Mouse (Mus musculus) embryonic fibroblast, embryonic 13.5 days (primary cell): ENCODE measurements at regions not wholly inside any gene's neighbourhood (a gene's known extent, or its start where the extent isn't known, plus 50 kb on each side); places are given as distances from the start of the nearest gene placed in this dataset.

Experiments
- H3K27ac ChIP-seq: 2 replicates; pipeline ENCODE4 v1.5.1; 2012; ENCODE audit warnings: low read length, control low read depth, inconsistent platforms; ENCODE audit not compliant: insufficient read depth
- H3K4me1 ChIP-seq: 2 replicates; pipeline ENCODE4 v1.6.1; 2011; ENCODE audit warnings: low read length; ENCODE audit not compliant: control insufficient read depth, insufficient read depth
- H3K4me3 ChIP-seq: 2 replicates; pipeline ENCODE4 v1.5.1; 2011; ENCODE audit warnings: mild to moderate bottlenecking, control low read depth, low read length; ENCODE audit not compliant: insufficient read depth
- CTCF ChIP-seq: IDR thresholded peaks from 2 replicates; pipeline ENCODE4 v1.5.1; 2011; ENCODE audit warnings: mild to moderate bottlenecking, control low read depth, low read length, moderate library complexity, borderline replicate concordance; ENCODE audit not compliant: insufficient read depth
- POLR2A ChIP-seq: IDR thresholded peaks from 2 replicates; pipeline ENCODE4 v1.6.1; 2011; ENCODE audit warnings: low read depth, mild to moderate bottlenecking, control low read depth, low read length, moderate library complexity

DNA sequence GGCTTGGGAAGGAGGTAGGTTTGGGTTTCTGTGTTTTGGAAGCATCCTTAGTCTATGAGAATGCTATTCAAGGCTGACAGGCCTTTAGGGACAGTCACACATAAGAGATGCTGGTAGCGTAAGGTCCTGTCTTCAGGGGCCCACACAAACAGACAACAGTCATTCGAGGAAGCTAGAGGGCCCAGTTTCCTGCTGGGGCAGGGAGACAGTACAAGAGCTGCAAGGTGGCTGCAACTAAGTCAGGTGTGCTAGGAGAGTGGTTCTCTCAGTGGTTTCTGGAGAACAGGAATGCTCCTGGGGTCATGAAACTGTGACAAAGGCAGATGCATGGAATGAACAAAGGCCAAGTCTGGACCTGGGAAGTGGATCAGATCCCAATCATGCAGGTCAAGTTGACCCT, 161.1 kb downstream of the Cd24a start:
- TF ChIP-seq CTCF, result no peak
- TF ChIP-seq POLR2A, result no peak
- no peaks in the 10 kb centered on the region for H3K4me1 ChIP-seq
- H3K4me3 ChIP-seq, result no peak overlapping the region
- H3K27ac ChIP-seq, result no peak overlapping the region

DNA sequence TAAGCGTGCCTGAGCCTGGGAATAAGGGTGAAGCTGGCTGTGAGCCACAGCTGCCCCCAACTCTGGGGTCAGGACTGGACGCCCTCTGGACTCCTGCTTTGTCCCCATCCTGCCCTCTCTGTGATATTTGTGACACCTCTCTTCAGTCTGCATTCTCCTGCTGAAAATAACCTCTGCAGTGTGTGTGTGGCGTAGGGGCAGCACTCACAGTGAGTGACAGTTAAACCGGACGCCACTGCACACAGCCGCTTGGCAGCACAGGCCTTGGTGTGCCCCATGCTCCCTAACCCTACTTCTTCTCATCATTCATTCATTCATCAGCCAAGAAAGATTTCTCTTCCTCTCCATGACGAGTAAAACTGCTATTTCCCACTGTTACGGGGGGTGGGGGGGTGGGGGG, 161.6 kb downstream of the Cd24a start:
- Histone ChIP-seq H3K27ac (no peak overlapping the region), H3K4me1 (no peaks in the 10 kb centered on the region), H3K4me3 (no peak overlapping the region)
- no peak for TF ChIP-seq CTCF
- no peak for TF ChIP-seq POLR2A

GRCm38 (mm10) chr10:43740204-43740865, 161.2 kb downstream of the Qrsl1 start:
- no peaks in the 10 kb centered on the region for H3K4me1 ChIP-seq

GRCm38 (mm10) chr10:43741361-43742084, 160.0 kb downstream of the Qrsl1 start:
- TF ChIP-seq CTCF, result no peak
- TF ChIP-seq POLR2A, result no peak
- Histone ChIP-seq H3K27ac (no peak overlapping the region), H3K4me1 (no peaks in the 10 kb centered on the region), H3K4me3 (no peak overlapping the region)

More at GRCm38 (mm10) chr10:43740204-43740865, 161.2 kb downstream of the Qrsl1 start:
- no peak for TF ChIP-seq CTCF
- H3K27ac ChIP-seq, result no peak overlapping the region
- H3K4me3 ChIP-seq, result no peak overlapping the region

DNA sequence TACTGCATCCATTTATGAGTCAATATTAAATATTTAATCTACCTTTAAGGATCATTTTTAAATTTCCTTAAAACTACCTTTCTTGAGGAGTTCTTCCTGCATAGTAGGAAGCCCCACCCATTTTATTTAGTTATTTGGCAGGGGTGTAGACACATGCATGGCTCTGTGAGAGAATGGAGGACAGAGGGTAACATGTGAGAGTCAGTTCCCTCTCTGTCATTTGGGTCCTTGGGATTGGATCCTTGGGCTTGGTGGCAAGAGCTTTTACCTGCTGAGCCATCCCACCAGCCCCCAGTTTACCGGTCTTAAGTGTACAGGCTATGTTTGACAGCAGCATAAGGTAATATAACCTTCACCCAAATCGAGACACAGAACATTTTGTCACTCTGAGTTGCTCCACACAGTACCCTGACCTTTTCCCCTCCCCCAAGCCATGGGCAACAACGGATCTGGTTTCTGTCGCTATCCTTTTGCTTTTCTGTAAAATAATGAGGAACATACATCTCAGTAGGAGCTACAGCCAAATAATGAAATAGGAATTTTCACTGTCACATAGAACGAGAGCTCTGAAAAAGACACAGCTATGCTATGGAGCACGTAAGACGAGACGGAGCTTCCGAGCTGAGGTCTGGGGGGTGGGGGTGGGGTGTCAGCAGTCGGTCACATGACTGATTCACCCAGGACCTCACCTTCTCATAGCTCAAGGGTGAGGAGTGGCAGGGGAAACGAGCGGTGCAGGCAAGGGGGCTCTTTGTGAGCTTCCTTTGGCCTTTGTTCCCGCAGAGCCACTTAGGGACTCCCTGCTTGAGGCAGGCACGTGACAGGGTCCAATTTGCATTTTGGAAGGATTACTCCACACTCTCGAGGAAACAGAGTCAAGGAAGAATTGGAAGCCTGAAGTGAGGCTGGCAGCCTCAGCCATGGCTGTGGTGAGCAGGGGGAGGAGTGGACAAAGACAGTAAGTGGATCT, 159.2 kb downstream of the Qrsl1 start:
- H3K4me3 ChIP-seq, result no peak overlapping the region
- TF ChIP-seq POLR2A (no peak), CTCF (no peak)
- no peaks in the 10 kb centered on the region for H3K4me1 ChIP-seq
- no peak overlapping the region for H3K27ac ChIP-seq

- TF ChIP-seq CTCF (no peak), POLR2A (no peak)
- Histone ChIP-seq H3K27ac (no peak overlapping the region), H3K4me1 (no peaks in the 10 kb centered on the region), H3K4me3 (no peak overlapping the region)
Observed at GRCm38 (mm10) chr10:43743188-43744120, 158.1 kb downstream of the Qrsl1 start.

GRCm38 (mm10) chr10:43745931-43746630, 155.5 kb downstream of the Qrsl1 start:
- Histone ChIP-seq H3K4me1 (no peaks in the 10 kb centered on the region), H3K4me3 (no peak overlapping the region), H3K27ac (no peak overlapping the region)
- TF ChIP-seq POLR2A, result no peak
- TF ChIP-seq CTCF, result no peak

- Histone ChIP-seq H3K4me3 (no peak overlapping the region), H3K27ac (no peak overlapping the region), H3K4me1 (no peaks in the 10 kb centered on the region)
Observed at GRCm38 (mm10) chr10:43746631-43747001, 154.9 kb downstream of the Qrsl1 start.

GRCm38 (mm10) chr10:43747541-43747940, 154.0 kb downstream of the Qrsl1 start:
- Histone ChIP-seq H3K27ac (no peak overlapping the region), H3K4me3 (no peak overlapping the region), H3K4me1 (no peaks in the 10 kb centered on the region)
- TF ChIP-seq CTCF (no peak), POLR2A (no peak)

More at GRCm38 (mm10) chr10:43746631-43747001, 154.9 kb downstream of the Qrsl1 start:
- TF ChIP-seq POLR2A, result no peak
- no peak for TF ChIP-seq CTCF
